Mouse (Mus musculus) bone marrow macrophage, adult 2 months (primary cell): ENCODE measurements around the gene Hsdl1. TPM values are rescaled to one million over a fixed set of nuclear protein-coding genes. Genes with fewer than 3 reads are reported as not detected.

Experiments
- H3K27ac ChIP-seq: 2 replicates; pipeline ENCODE4 v1.5.1; 2012; ENCODE audit warnings: low read depth, low read length; ENCODE audit not compliant: insufficient read depth
- H3K4me1 ChIP-seq: 2 replicates; pipeline ENCODE4 v1.6.1; 2012; ENCODE audit warnings: low read length; ENCODE audit not compliant: control insufficient read depth, insufficient read depth
- H3K4me3 ChIP-seq: 2 replicates; pipeline ENCODE4 v1.5.1; 2012; ENCODE audit warnings: mild to moderate bottlenecking, low read length, moderate library complexity; ENCODE audit not compliant: insufficient read depth
- CTCF ChIP-seq: IDR thresholded peaks from 2 replicates; pipeline ENCODE4 v1.5.1; 2012; ENCODE audit warnings: low read depth, mild to moderate bottlenecking, low read length, moderate library complexity
- POLR2A ChIP-seq: IDR thresholded peaks from 2 replicates; pipeline ENCODE4 v1.6.1; 2012; ENCODE audit warnings: mild to moderate bottlenecking, low read depth, low read length, borderline replicate concordance
- polyA plus RNA-seq: library from polyadenylated mRNA; stranded (reverse); fragments of >200 nt; gene quantifications from 2 replicates; pipeline ENCODE4 v1.2.4, GENCODE M21; 2012; ENCODE audit not compliant: missing spikeins, insufficient read depth, insufficient read length

Hsdl1 gene
- polyA plus RNA-seq, 1 experiment = 30.7 TPM

- no peak for TF ChIP-seq CTCF
- TF ChIP-seq POLR2A = no peak
- H3K27ac ChIP-seq = no peak overlapping the region
- H3K4me1 ChIP-seq = 0 out of 2 replicates have a peak, but pooled peaks cover 3% of the 10 kb centered on the region
- H3K4me3 ChIP-seq = no peak overlapping the region
Observed at GRCm38 (mm10) chr8:119580441-119581161, 5.6 kb upstream of the Hsdl1 start.

- TF ChIP-seq POLR2A = no peak
- no peak for TF ChIP-seq CTCF
- H3K4me1 ChIP-seq = 0 out of 2 replicates have a peak, but pooled peaks cover 4% of the 10 kb centered on the region
- no peak overlapping the region for H3K4me3 ChIP-seq
- no peak overlapping the region for H3K27ac ChIP-seq
Observed at GRCm38 (mm10) chr8:119579096-119579495, 4.1 kb upstream of the Hsdl1 start.

- H3K4me1 ChIP-seq = peaks cover 9% of the 10 kb centered on the region; the same call in 1 of the 2 replicates
- TF ChIP-seq CTCF = no peak
- no peak for TF ChIP-seq POLR2A
- H3K27ac ChIP-seq = no peak overlapping the region
- H3K4me3 ChIP-seq = peak overlapping the region; percentile 77
Observed at GRCm38 (mm10) chr8:119575366-119575726, 363 bp upstream of the Hsdl1 start.

- TF ChIP-seq POLR2A = no peak
- TF ChIP-seq CTCF = no peak
- Histone ChIP-seq H3K27ac (no peak overlapping the region), H3K4me3 (no peak overlapping the region), H3K4me1 (peaks cover 8% of the 10 kb centered on the region; the same call in 1 of the 2 replicates)
Observed at GRCm38 (mm10) chr8:119572411-119572810, 2.6 kb downstream of the Hsdl1 start.

GRCm38 (mm10) chr8:119571135-119571534 is 3.8 kb downstream of the Hsdl1 start:
- TF ChIP-seq CTCF (no peak), POLR2A (no peak)
- H3K4me3 ChIP-seq = no peak overlapping the region
- H3K27ac ChIP-seq = no peak overlapping the region
- H3K4me1 ChIP-seq = peaks cover 6% of the 10 kb centered on the region; the same call in 1 of the 2 replicates

- no peak overlapping the region for H3K4me3 ChIP-seq
- no peak for TF ChIP-seq POLR2A
- TF ChIP-seq CTCF = no peak
- H3K27ac ChIP-seq = no peak overlapping the region
- peaks cover 6% of the 10 kb centered on the region; the same call in 1 of the 2 replicates for H3K4me1 ChIP-seq
Observed at GRCm38 (mm10) chr8:119569881-119570280, 5.1 kb downstream of the Hsdl1 start.

GRCm38 (mm10) chr8:119568951-119569350 is 6.0 kb downstream of the Hsdl1 start:
- Histone ChIP-seq H3K4me1 (peaks cover 4% of the 10 kb centered on the region; the same call in 1 of the 2 replicates), H3K27ac (no peak overlapping the region), H3K4me3 (no peak overlapping the region)
- TF ChIP-seq POLR2A = no peak
- no peak for TF ChIP-seq CTCF

GRCm38 (mm10) chr8:119568251-119568650 is 6.7 kb downstream of the Hsdl1 start:
- no peak overlapping the region for H3K27ac ChIP-seq

GRCm38 (mm10) chr8:119566367-119566766 is 8.6 kb downstream of the Hsdl1 start:
- TF ChIP-seq CTCF (no peak), POLR2A (no peak)
- no peaks in the 10 kb centered on the region for H3K4me1 ChIP-seq
- no peak overlapping the region for H3K4me3 ChIP-seq
- H3K27ac ChIP-seq = no peak overlapping the region

More at GRCm38 (mm10) chr8:119568251-119568650, 6.7 kb downstream of the Hsdl1 start:
- Histone ChIP-seq H3K4me1 (no peaks in the 10 kb centered on the region), H3K4me3 (no peak overlapping the region)
- TF ChIP-seq CTCF = no peak
- no peak for TF ChIP-seq POLR2A

GRCm38 (mm10) chr8:119563849-119564251 is 11.1 kb downstream of the Hsdl1 start:
- peaks cover 4% of the 10 kb centered on the region; the same call in 1 of the 2 replicates for H3K4me1 ChIP-seq
- H3K27ac ChIP-seq = no peak overlapping the region
- no peak overlapping the region for H3K4me3 ChIP-seq
- TF ChIP-seq POLR2A = no peak
- TF ChIP-seq CTCF = no peak
